Mouse (Mus musculus) brain, embryonic 14.5 days (tissue): ENCODE results near the gene Adamtsl5.

Experiments used
- CTCF ChIP-seq: fragments of 200-500 bp; IDR thresholded peaks from 2 replicates; pipeline ENCODE4 v1.5.1; 2012; ENCODE audit warnings: inconsistent platforms, mild to moderate bottlenecking, moderate library complexity, borderline replicate concordance; ENCODE audit not compliant: insufficient read depth, insufficient read length; ENCODE audit errors: extremely low read depth
- POLR2A ChIP-seq: fragments of 200-500 bp; IDR thresholded peaks from 2 replicates; pipeline ENCODE4 v1.6.1; 2012; ENCODE audit warnings: mild to moderate bottlenecking, inconsistent platforms, borderline replicate concordance; ENCODE audit not compliant: poor library complexity, insufficient read depth, insufficient read length, severe bottlenecking; ENCODE audit errors: extremely low read depth

DNA sequence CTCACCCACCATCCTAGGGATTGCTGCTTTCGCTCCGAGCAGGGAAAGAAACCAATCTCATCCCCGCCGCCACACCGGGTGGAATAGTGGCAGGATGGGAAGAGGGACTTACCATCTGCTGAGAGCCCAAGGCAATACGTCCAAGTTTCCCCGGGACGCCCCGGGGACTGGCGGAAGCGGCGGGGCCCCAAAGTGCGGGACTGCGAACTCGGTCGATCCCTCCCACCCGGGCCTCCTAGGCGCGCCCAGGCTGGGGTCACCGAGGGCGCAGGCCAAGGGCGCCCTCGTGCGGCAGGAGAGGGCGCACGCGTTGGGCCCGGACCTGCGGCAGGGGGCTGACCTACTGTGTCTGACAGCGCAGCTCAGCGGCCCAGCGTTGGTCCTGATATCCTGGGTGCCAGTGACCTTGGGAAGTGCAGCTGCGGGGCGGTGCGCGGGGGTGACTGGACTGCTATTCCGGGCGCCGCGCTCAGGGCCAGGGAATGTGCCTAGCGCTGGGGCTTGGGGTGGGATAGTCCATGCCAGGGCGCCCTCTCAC lies at the start of gene Adamtsl5:
- peak; percentile 60; the same call in 1 of the 2 replicates for TF ChIP-seq CTCF
- TF ChIP-seq POLR2A, result no peak
